Mouse (Mus musculus) left cerebral cortex, postnatal 25 days (tissue): ENCODE measurements around the gene Tacr2. TPM values are rescaled to one million over a fixed set of nuclear protein-coding genes. Genes with fewer than 3 reads are reported as not detected.
A peak's percentile ranks its signal among the peaks of the same experiment; 100 is the strongest.

Experiments used
- DNase-seq, 2 experiments: peaks; one replicate each; pipeline ENCODE4 v3.0.0; 2022; ENCODE audit warnings: low spot score in 2 of 2, mixed read lengths in 1 of 2
- intact Hi-C: fragments of 180-260 bp; cut with DNase I; formaldehyde crosslinking; loops from one replicate; pipeline ENCODE4 v1.15.1; 2025
- total RNA-seq, 2 experiments: library from RNA; stranded (reverse); gene quantifications; 2 replicates each; pipeline ENCODE4 v1.2.3; 2021

Tacr2 gene
- total RNA-seq, 2 experiments from 2014 or later: 0.16 to 0.18 TPM

- no peak for DNase-seq
- intact Hi-C loops: no loop called here
These were observed 15.0 kb upstream of the Tacr2 start for GRCm38 (mm10) chr10:62237205-62237604.

- peak; percentile 13 to 29 for DNase-seq
- intact Hi-C loops: no loop called here
These were observed 13.6 kb upstream of the Tacr2 start for GRCm38 (mm10) chr10:62238688-62239087.

GRCm38 (mm10) chr10:62239270-62239669, 13.0 kb upstream of the Tacr2 start:
- intact Hi-C loops: no loop called here
- no peak for DNase-seq

- peak in 1 of 2 experiments; percentile 43 for DNase-seq
- intact Hi-C loops: loop anchor here (2.0 to 10.0 kb wide), 2 partner anchors 140 to 398 kb away; no protein-coding TSS in a partner anchor
These were observed 9.9 kb upstream of the Tacr2 start for GRCm38 (mm10) chr10:62242358-62242757.

GRCm38 (mm10) chr10:62242896-62243295, 9.3 kb upstream of the Tacr2 start:
- peak; percentile 49 to 62 for DNase-seq
- intact Hi-C loops: loop anchor here (1.0 to 10.0 kb wide), 3 partner anchors 56 to 398 kb away; no protein-coding TSS in a partner anchor

GRCm38 (mm10) chr10:62244067-62244466, 8.2 kb upstream of the Tacr2 start:
- DNase-seq: no peak
- intact Hi-C loops: loop anchor here (10.0 kb wide), 1 partner anchor 399 kb away; no protein-coding TSS in a partner anchor

- DNase-seq: no peak
- intact Hi-C loops: loop anchor here (10.0 kb wide), 1 partner anchor 402 kb away; no protein-coding TSS in a partner anchor
These were observed 5.1 kb upstream of the Tacr2 start for GRCm38 (mm10) chr10:62247156-62247555.

GRCm38 (mm10) chr10:62247815-62248214, 4.4 kb upstream of the Tacr2 start:
- no peak for DNase-seq
- intact Hi-C loops: loop anchor here (10.0 kb wide), 1 partner anchor 403 kb away; no protein-coding TSS in a partner anchor

GRCm38 (mm10) chr10:62252496-62253235, 428 bp downstream of the Tacr2 start:
- peak in 1 of 2 experiments; percentile 52 for DNase-seq
- intact Hi-C loops: no loop called here

- no peak for DNase-seq
- intact Hi-C loops: no loop called here
These were observed 6.1 kb downstream of the Tacr2 start for GRCm38 (mm10) chr10:62258298-62258697.

- intact Hi-C loops: no loop called here
These were observed 9.1 kb downstream of the Tacr2 start for GRCm38 (mm10) chr10:62261115-62261886.

GRCm38 (mm10) chr10:62264299-62264698, 12.1 kb downstream of the Tacr2 start:
- intact Hi-C loops: no loop called here

More at GRCm38 (mm10) chr10:62261115-62261886, 9.1 kb downstream of the Tacr2 start:
- DNase-seq: peak; percentile 55 to 61

GRCm38 (mm10) chr10:62269278-62269677, 17.0 kb downstream of the Tacr2 start:
- DNase-seq: no peak
- intact Hi-C loops: no loop called here

More at GRCm38 (mm10) chr10:62264299-62264698, 12.1 kb downstream of the Tacr2 start:
- DNase-seq: no peak

- DNase-seq: peak; percentile 76 to 87
- intact Hi-C loops: loop anchor here (2.0 kb wide), 1 partner anchor 136 kb away; no protein-coding TSS in a partner anchor
These were observed 23.0 kb downstream of the Tacr2 start for GRCm38 (mm10) chr10:62275235-62275634.

- intact Hi-C loops: no loop called here
- DNase-seq: no peak
These were observed 25.5 kb downstream of the Tacr2 start for GRCm38 (mm10) chr10:62277499-62278293.

GRCm38 (mm10) chr10:62279066-62279465, 26.8 kb downstream of the Tacr2 start:
- no peak for DNase-seq
- intact Hi-C loops: no loop called here

- DNase-seq: no peak
- intact Hi-C loops: loop anchor here (5.0 kb wide), 1 partner anchor 58 kb away; no protein-coding TSS in a partner anchor
These were observed 27.4 kb downstream of the Tacr2 start for GRCm38 (mm10) chr10:62279671-62280070.

GRCm38 (mm10) chr10:62282782-62283181, 30.5 kb downstream of the Tacr2 start:
- intact Hi-C loops: loop anchor here (5.0 kb wide), 1 partner anchor 55 kb away; no protein-coding TSS in a partner anchor
- DNase-seq: peak in 1 of 2 experiments; percentile 61

GRCm38 (mm10) chr10:62283206-62283792, 31.1 kb downstream of the Tacr2 start:
- no peak for DNase-seq
- intact Hi-C loops: loop anchor here (5.0 kb wide), 1 partner anchor 54 kb away; no protein-coding TSS in a partner anchor
